Mouse (Mus musculus) left cerebral cortex, postnatal 36 days (tissue): ENCODE data around the gene 1700123O20Rik. TPM values are rescaled to one million over a fixed set of nuclear protein-coding genes. Genes with fewer than 3 reads are reported as not detected.

ENCODE experiments used
- DNase-seq, 2 experiments: peaks; one replicate each; pipeline ENCODE4 v3.0.0; 2021 to 2022; ENCODE audit warnings: low spot score in 2 of 2, mixed read lengths in 1 of 2
- intact Hi-C: fragments of 180-260 bp; cut with DNase I; formaldehyde crosslinking; loops from one replicate; pipeline ENCODE4 v1.15.1; 2025
- total RNA-seq, 2 experiments: library from RNA; stranded (reverse); gene quantifications; 2 replicates each; pipeline ENCODE4 v1.2.3; 2021

Gene 1700123O20Rik
- total RNA-seq, 2 experiments from 2014 or later = 22.6 to 23.1 TPM

- intact Hi-C loops = no loop called here
- DNase-seq = no peak
These were observed 16.6 kb upstream of the 1700123O20Rik start for GRCm38 (mm10) chr14:54669381-54669780.

GRCm38 (mm10) chr14:54674317-54674716, 11.7 kb upstream of the 1700123O20Rik start:
- intact Hi-C loops = no loop called here
- DNase-seq = no peak

GRCm38 (mm10) chr14:54676290-54676689, 9.7 kb upstream of the 1700123O20Rik start:
- no peak for DNase-seq
- intact Hi-C loops = no loop called here

- intact Hi-C loops = no loop called here
- no peak for DNase-seq
These were observed 7.2 kb upstream of the 1700123O20Rik start for GRCm38 (mm10) chr14:54678657-54679304.

- no peak for DNase-seq
- intact Hi-C loops = no loop called here
These were observed 3.6 kb upstream of the 1700123O20Rik start for GRCm38 (mm10) chr14:54682396-54682795.

- intact Hi-C loops = loop anchor here (5.0 kb wide), 1 partner anchor 33 kb away; no protein-coding TSS in a partner anchor
- no peak for DNase-seq
These were observed 545 bp upstream of the 1700123O20Rik start for GRCm38 (mm10) chr14:54685471-54685870.

- intact Hi-C loops = loop anchor here (5.0 kb wide), 1 partner anchor 34 kb away; no protein-coding TSS in a partner anchor
- DNase-seq = peak; percentile 100
These were observed 617 bp downstream of the 1700123O20Rik start, which contains the start of gene Acin1 for GRCm38 (mm10) chr14:54686522-54687143. Gene Acin1 (minus strand): TSS chr14:54686931.

- no peak for DNase-seq
- intact Hi-C loops = loop anchor here (5.0 kb wide), 1 partner anchor 35 kb away; no protein-coding TSS in a partner anchor
These were observed 1.2 kb downstream of the 1700123O20Rik start for GRCm38 (mm10) chr14:54687251-54687650.

GRCm38 (mm10) chr14:54695042-54695441, 9.0 kb downstream of the 1700123O20Rik start:
- DNase-seq = no peak
- intact Hi-C loops = no loop called here

GRCm38 (mm10) chr14:54696752-54697151, 10.7 kb downstream of the 1700123O20Rik start:
- DNase-seq = no peak
- intact Hi-C loops = no loop called here

GRCm38 (mm10) chr14:54698733-54699132, 12.7 kb downstream of the 1700123O20Rik start, which contains the start of gene Gm29776:
Gene Gm29776 (minus strand): TSS chr14:54698833.
- no peak for DNase-seq
- intact Hi-C loops = no loop called here

GRCm38 (mm10) chr14:54699586-54699985, 13.6 kb downstream of the 1700123O20Rik start:
- DNase-seq = no peak
- intact Hi-C loops = no loop called here

GRCm38 (mm10) chr14:54701298-54701697, 15.3 kb downstream of the 1700123O20Rik start:
- intact Hi-C loops = loop anchor here (1.0 kb wide), 1 partner anchor 50 kb away; no protein-coding TSS in a partner anchor
- peak; percentile 53 to 64 for DNase-seq

GRCm38 (mm10) chr14:54703207-54703606, 17.2 kb downstream of the 1700123O20Rik start:
- intact Hi-C loops = no loop called here
- DNase-seq = no peak

GRCm38 (mm10) chr14:54705844-54706243, 19.8 kb downstream of the 1700123O20Rik start:
- DNase-seq = no peak
- intact Hi-C loops = no loop called here

- intact Hi-C loops = no loop called here
- DNase-seq = no peak
These were observed 20.7 kb downstream of the 1700123O20Rik start for GRCm38 (mm10) chr14:54706589-54707320.

- DNase-seq = no peak
- intact Hi-C loops = no loop called here
These were observed 23.0 kb downstream of the 1700123O20Rik start for GRCm38 (mm10) chr14:54709054-54709453.

GRCm38 (mm10) chr14:54712074-54712473, 26.1 kb downstream of the 1700123O20Rik start, which contains the start of gene Cebpe:
Gene Cebpe (minus strand): TSS chr14:54712174.
- intact Hi-C loops = loop anchor here (10.0 kb wide), 1 partner anchor 303 kb away; the partner anchor contains the start of gene Ngdn
- DNase-seq = no peak

GRCm38 (mm10) chr14:54712861-54713260, 26.8 kb downstream of the 1700123O20Rik start:
- intact Hi-C loops = loop anchor here (10.0 kb wide), 1 partner anchor 302 kb away; the partner anchor contains the start of gene Ngdn
- no peak for DNase-seq

- DNase-seq = peak; percentile 68 to 77
- intact Hi-C loops = loop anchor here (1.0 to 10.0 kb wide), 4 partner anchors 67 to 301 kb away; partner anchors contain the start of genes Ngdn and Slc7a8
These were observed 28.1 kb downstream of the 1700123O20Rik start for GRCm38 (mm10) chr14:54714121-54714520.
